Mouse (Mus musculus) splenic B cell, adult 2 months (primary cell): Measurements from ENCODE around the gene Sox5.

Experiments used
- DNase-seq: peaks from one replicate; pipeline ENCODE4 v3.0.0-alpha.2; 2011; ENCODE audit warnings: low read depth, low spot score
- H3K27me3 ChIP-seq: 2 replicates; pipeline ENCODE4 v1.6.1; 2012; ENCODE audit warnings: mild to moderate bottlenecking, low read length, moderate library complexity, mixed read lengths; ENCODE audit not compliant: control insufficient read depth, poor library complexity, insufficient read depth, severe bottlenecking
- H3K36me3 ChIP-seq: 2 replicates; pipeline ENCODE4 v1.6.1; 2012; ENCODE audit warnings: mild to moderate bottlenecking, low read length, moderate library complexity, mixed read lengths; ENCODE audit not compliant: control insufficient read depth, poor library complexity, insufficient read depth, severe bottlenecking

The Sox5 gene

GRCm38 (mm10) chr6:144463691-144464090 is 318.1 kb downstream of the Sox5 start:
- DNase-seq, result no peak
- no peaks in the 10 kb centered on the region for H3K36me3 ChIP-seq
- H3K27me3 ChIP-seq, result no peaks in the 10 kb centered on the region

- Histone ChIP-seq H3K36me3 (no peaks in the 10 kb centered on the region), H3K27me3 (no peaks in the 10 kb centered on the region)
- peak; percentile 36 for DNase-seq
Measured at GRCm38 (mm10) chr6:144463274-144463673, 318.5 kb downstream of the Sox5 start.

DNA sequence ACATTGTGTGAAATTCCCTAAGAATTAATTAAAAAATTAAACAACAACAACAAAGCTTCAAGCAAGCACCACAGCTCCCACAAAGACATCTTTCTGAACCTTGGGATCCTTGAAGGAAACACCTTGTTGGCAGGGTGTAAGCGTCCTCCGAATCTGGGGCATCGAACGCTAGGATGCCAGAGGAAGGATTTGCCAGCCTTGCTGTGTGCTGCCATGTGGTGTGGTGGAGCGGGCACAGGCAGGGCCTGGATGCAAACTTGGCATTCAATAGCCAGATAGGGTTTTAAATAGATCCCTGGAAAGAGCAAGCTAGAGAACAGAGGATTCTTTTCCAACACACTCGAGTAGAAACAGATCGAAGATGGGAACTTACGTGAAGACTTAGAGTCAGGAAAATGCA is 322.3 kb downstream of the Sox5 start:
- no peaks in the 10 kb centered on the region for H3K27me3 ChIP-seq
- no peak for DNase-seq
- no peaks in the 10 kb centered on the region for H3K36me3 ChIP-seq

DNA sequence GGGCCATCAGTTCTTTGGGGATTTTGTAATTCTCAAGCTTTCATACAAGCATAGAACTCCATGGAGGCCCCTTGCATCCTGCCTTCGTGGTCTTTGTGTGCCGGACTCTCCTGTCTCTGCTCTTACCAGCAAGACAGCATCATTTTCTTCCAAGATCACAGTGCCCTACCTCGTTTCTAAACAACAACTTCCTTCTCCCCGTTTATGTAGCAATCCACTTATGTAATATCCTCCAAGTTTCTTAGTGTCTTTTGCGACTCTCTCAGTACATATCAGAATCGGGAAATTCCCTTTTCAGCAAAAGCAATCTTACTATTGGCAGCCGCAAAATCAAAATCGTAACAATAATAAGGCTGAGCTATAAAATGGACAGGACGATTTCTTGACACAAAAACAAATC is 324.3 kb downstream of the Sox5 start:
- no peak for DNase-seq
- Histone ChIP-seq H3K27me3 (no peaks in the 10 kb centered on the region), H3K36me3 (no peaks in the 10 kb centered on the region)

DNA sequence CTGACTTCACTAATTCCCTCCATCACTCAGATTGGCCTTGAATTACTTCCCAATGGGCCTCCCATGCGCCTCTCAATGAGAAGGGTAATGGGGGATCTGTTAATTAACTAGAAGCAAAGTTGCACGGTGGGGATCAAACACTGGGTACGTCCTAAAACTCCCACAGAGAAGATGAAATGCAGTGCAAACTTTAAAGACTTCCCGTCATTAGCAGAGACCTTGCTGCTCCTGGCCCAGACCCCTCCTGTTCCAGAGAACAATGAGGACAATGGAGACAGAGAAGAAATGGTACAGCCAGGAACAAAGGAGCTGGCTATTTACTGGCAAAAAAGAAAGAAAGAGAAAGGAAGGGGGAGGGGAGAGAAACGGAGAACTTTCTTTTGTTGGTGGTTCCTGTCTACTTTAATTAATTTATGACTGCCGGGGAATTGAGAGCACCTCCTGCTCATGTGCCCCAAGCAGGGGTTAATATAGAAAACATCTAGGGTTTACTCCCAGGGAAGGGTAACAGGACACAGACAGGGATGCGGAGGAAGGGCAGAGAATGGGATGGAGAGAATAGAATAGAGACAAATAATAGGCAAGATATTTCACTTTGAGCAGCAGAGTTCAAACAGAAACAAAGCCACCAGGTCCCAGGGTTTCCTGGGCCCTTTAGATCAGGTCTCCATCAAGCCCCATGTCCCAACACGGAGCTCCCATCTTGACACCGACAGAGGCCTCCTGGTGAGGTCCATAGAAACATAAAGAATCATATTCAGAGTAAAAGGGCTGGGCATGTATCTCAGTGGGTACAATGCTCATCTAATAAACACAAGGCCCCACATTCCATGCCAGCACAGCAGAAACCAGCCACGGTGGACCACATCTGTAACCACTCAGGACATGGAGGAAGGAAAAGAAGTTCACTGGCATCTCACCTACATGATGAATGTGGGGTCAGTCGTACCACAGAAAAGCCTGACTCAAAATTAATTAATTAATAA is 327.2 kb downstream of the Sox5 start:
- H3K27me3 ChIP-seq, result no peaks in the 10 kb centered on the region
- no peak for DNase-seq
- no peaks in the 10 kb centered on the region for H3K36me3 ChIP-seq

DNA sequence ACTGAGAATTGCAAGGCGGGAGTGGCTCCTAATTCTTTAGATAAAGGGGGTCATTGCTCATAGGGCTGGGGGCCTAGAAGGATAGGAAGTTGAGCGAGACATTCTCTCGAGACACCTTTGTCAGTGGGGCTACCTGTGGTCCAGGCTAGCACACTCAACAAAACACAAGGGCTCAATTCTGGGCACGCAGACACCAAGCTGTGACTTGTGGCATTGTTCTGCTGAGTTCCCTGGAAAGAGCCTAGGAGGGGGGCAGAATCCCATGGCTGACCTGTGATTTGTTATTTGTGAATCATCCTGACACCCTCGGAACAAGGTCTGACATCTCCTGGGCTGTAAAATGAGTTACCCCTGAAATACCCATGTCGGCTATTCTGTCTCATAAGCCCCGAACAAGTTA is 328.2 kb downstream of the Sox5 start:
- no peaks in the 10 kb centered on the region for H3K27me3 ChIP-seq
- no peak for DNase-seq
- no peaks in the 10 kb centered on the region for H3K36me3 ChIP-seq

DNA sequence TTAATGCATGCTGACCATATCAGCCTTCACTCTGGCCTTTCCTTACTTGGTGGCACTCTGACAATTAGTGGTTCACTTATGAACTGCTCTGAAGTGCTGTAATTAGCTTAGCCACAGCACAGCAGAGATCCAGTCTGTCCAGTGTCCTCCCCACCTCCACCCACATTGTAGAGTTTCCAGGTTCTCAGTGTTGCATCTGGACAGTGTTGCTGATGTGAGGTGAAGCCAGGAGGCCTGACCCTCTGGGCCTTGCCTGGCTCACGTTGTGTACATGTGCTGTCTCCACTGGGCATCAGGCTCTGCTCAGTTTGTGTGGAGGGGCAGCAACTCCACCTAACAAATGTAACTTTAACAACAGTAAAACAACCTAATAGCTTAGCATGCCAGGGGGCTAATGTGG is 328.6 kb downstream of the Sox5 start:
- no peak for DNase-seq
- Histone ChIP-seq H3K27me3 (no peaks in the 10 kb centered on the region), H3K36me3 (no peaks in the 10 kb centered on the region)

GRCm38 (mm10) chr6:144452200-144452977 is 329.4 kb downstream of the Sox5 start:
- no peak for DNase-seq
- no peaks in the 10 kb centered on the region for H3K27me3 ChIP-seq
- H3K36me3 ChIP-seq, result no peaks in the 10 kb centered on the region

- H3K27me3 ChIP-seq, result no peaks in the 10 kb centered on the region
- no peak for DNase-seq
- H3K36me3 ChIP-seq, result no peaks in the 10 kb centered on the region
Measured at GRCm38 (mm10) chr6:144451631-144452030, 330.1 kb downstream of the Sox5 start.

DNA sequence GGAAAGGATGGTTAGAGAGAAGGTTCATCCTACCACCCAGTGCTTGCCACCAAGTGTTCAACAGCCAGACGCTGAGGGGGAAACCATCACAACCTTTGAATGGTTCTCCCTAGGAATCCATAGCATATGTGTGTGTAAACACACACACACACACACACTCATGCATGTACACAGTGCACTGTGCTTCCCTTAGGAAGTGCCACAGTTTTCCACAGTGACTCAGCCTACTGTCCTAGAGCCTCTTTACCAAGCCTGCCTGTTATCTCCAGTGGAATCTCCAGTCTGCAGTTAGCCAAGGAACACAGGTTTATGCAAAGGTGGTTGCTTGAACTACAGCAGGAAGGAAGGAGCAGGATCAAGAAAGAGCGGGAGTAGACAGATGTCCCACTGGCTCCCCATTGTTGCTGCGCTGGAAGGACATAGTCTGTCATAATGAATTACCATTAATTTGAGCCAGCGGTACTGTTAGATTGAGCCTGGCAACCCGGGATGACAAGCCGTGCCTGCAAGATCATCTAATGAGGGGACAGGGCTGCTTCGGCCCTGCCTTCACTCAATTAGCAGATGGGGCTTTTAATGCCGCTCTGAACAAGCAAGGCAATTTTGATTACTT is 335.9 kb downstream of the Sox5 start:
- Histone ChIP-seq H3K27me3 (no peaks in the 10 kb centered on the region), H3K36me3 (no peaks in the 10 kb centered on the region)
- no peak for DNase-seq

- DNase-seq, result no peak
- H3K27me3 ChIP-seq, result no peaks in the 10 kb centered on the region
Measured at GRCm38 (mm10) chr6:144444367-144444766, 337.4 kb downstream of the Sox5 start.

GRCm38 (mm10) chr6:144443681-144444080 is 338.1 kb downstream of the Sox5 start:
- H3K27me3 ChIP-seq, result no peaks in the 10 kb centered on the region
- H3K36me3 ChIP-seq, result no peaks in the 10 kb centered on the region
- DNase-seq, result no peak

More at GRCm38 (mm10) chr6:144444367-144444766, 337.4 kb downstream of the Sox5 start:
- no peaks in the 10 kb centered on the region for H3K36me3 ChIP-seq

DNA sequence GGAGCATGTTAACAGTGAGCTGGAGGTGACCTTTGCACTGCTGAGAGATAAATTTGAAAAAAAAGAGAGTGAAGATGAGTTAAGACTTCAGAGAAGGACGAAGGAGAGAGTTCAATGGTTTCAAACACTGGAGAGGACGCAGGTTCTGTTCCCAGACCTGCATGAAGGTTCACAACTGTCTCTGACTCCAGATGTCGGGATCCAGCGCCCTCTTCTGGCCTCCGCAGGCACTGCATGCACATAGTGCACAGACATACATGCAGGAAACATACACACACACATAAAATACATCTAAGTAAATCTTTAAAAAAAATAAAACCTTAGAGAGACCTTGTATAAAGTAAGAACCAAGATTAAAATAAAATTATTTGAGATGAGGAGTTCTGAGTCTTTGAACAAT is 352.5 kb downstream of the Sox5 start:
- DNase-seq, result no peak
- Histone ChIP-seq H3K36me3 (no peaks in the 10 kb centered on the region), H3K27me3 (no peaks in the 10 kb centered on the region)

- no peaks in the 10 kb centered on the region for H3K36me3 ChIP-seq
- no peaks in the 10 kb centered on the region for H3K27me3 ChIP-seq
- no peak for DNase-seq
Measured at GRCm38 (mm10) chr6:144408030-144408429, 373.7 kb downstream of the Sox5 start.

GRCm38 (mm10) chr6:144398115-144398514 is 383.7 kb downstream of the Sox5 start:
- Histone ChIP-seq H3K36me3 (no peaks in the 10 kb centered on the region), H3K27me3 (no peaks in the 10 kb centered on the region)
- no peak for DNase-seq
